Mouse (Mus musculus): ENCODE results near the gene Lct.

Gene Lct

GRCm38 (mm10) chr1:128295717-128296528, 32.2 kb downstream of the Lct start:
- no peak for DNase-seq (ENCODE audit: low read depth, low spot score)

DNA sequence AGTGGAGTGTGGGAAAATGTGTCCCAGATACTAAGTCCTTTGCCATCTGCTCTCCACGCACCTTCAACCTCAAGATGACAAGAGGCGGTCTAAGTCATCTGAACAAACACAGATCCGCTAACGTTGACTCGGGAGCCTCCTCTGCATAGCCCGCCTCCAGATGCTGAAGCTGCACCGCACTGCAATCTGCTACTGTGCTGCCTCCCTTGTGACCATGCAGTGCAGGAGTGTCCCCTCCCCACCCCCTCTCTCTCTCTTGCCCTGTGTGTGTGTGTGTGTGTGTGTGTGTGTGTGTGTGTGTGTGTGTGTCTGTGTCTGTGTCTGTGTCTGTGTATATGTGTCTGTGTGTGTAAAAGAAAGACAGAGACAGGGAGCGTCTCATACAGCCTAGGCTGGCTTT, 32.8 kb downstream of the Lct start:
- no peak for DNase-seq (ENCODE audit: low read depth, low spot score)

- no peak for DNase-seq (ENCODE audit: low read depth, low spot score)
These were observed 34.6 kb downstream of the Lct start for GRCm38 (mm10) chr1:128293524-128293923.

GRCm38 (mm10) chr1:128290295-128290694, 37.8 kb downstream of the Lct start:
- DNase-seq (ENCODE audit: low read depth, low spot score): no peak

GRCm38 (mm10) chr1:128285136-128285535, 43.0 kb downstream of the Lct start:
- DNase-seq (ENCODE audit: low read depth, low spot score): no peak

DNA sequence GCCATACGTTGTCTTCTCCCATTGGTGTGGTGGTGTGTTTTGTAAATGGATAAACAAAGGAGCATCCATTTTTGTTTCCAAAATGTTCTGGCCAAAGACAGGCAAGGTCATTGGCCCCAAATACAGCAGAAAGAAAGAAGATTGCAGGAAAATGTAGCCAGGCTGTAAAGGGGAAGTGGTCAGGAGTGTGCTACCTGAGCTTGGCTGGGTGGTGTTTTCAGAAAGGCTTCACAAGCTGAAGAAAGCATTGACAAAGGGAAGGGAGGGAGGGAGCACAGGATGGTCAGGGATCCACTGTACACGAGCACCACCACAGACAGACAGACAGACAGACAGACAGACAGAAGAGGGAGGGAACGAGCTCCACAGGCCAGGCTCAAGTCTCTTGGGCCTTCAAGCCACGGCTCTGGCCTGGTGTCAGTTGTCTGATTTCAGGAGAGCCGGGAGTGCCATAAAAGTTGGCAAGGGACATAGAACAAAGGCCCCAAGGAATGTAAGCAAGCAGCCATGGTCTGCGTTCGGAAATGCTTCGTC, 43.9 kb downstream of the Lct start:
- no peak for DNase-seq (ENCODE audit: low read depth, low spot score)

DNA sequence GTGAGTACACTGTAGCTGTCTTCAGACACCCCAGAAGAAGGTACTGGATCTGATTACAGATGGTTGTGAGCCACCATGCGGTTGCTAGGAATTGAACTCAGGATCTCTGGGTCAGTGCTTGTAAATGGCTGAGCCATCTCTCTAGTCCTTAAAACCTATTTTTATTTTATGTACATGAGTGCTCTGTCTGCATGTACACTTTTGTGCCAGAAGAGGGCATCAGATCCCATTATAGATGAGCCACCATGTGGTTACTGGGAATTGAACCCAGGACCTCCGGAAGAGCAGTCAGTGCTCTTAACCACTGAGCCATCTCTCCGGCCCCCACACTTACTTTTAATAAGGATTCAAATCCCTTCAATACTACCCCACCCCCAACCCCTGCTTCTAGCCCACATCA, 45.2 kb downstream of the Lct start:
- DNase-seq (ENCODE audit: low read depth, low spot score): peak; percentile 39

GRCm38 (mm10) chr1:128281753-128282152, 46.4 kb downstream of the Lct start:
- peak; percentile 52 for DNase-seq (ENCODE audit: low read depth, low spot score)

GRCm38 (mm10) chr1:128278563-128278962, 49.6 kb downstream of the Lct start:
- no peak for DNase-seq (ENCODE audit: low read depth, low spot score)

GRCm38 (mm10) chr1:128275908-128276307, 52.2 kb downstream of the Lct start:
- DNase-seq (ENCODE audit: low read depth, low spot score): no peak

DNA sequence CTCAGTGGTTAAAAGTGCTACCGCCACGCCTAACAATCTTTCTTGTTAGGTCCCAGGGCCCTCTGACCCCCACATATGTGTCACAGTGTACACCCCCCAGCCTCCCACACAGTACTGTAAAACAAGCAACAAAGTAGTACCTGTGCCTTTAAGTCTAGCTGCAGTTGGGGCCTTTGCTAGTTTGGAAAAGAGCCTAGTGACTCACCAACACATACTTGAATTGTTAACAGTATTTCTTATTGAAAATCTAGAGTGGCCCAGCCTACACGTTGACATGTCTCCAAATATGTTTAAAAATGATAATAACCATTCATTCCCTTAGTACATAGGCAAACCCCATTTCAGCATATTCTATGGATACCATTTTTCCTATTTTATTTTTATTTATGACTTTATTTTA, 57.4 kb downstream of the Lct start:
- no peak for DNase-seq (ENCODE audit: low read depth, low spot score)

DNA sequence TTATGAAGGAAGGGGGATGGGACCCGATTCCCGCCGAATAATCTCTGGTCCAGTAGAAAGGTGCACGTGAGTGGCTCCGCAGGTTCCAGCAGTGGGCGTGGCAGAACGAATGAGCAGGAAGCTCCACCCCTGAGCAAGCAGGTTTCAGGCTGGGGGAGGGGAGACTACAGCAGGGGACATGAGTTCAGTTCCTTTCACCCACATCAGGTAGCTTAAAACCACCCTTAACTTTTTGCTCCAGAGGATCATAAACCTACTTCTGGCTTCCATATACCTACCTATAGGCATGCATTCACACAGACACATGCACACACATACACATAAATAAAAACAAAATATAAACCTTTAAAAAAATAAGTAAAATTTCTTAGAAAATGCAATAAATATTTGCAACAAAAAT, 61.1 kb downstream of the Lct start:
- peak; percentile 55 for DNase-seq (ENCODE audit: low read depth, low spot score)

DNA sequence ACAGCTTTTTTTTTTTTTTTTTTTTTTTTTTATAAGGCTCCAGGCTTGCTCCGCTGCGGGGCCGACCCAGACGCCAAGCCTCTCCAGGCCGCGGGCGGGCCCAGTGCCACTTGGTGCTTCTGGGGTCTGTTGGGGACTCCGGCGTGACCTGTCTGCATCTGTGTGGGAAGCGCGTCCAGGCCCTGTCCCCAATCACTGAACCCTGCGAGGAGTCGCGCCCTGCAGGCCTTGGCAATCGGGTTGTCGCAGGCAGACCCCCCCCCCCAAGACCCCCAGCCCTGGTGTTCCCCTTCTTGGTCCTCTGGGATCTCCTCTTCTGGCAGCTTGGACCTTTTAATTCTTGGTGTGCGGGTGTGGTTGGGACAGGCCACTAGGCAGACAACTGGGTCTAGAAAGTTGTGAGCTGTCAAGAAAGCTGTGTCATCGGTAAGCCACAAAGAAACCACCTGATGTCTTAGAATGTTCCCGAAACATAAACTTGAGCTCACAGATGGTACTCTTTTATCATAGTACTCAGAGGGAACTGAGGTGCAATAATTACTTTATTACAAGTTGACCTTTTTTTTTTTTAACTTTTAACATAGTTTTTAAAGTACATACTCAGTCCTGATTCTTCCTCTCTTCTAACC, 83.3 kb downstream of the Lct start:
- peak; percentile 33 for DNase-seq (ENCODE audit: low read depth, low spot score)

DNA sequence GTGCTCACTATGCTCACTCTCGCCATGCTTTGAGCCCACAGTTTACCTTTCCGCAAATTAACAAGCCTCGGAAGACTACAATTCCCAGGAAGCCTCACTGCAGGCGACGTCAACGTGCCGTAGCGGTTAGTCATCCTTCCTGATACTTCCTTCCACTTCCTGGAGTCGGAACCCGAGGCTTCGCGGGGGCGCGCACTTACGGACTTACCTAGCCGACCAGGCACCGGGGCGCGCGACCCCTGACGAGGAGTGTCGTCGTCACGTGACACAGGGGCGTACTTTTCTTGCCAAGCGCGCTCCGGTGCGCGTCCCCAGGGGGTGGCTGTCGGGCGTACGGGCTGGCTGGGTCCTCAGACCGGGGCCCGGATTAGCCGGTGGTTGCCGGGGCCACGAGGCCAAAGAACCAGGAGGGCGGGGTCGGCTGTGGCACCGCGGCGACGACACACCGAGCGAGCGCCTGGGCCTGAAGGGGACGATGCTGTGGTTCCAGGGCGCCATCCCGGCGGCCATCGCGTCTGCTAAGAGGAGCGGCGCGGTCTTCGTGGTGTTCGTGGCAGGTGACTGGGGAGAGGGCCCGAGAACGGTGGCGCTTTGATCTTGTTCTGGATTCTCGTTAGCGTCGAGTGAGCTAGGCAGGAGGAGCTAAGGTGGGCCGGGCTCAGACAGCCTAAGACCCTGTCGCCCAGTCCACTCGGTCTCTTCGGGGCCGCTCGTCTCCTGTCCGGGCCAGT, 84.0 kb downstream of the Lct start:
- peak; percentile 100 for DNase-seq (ENCODE audit: low read depth, low spot score)

DNA sequence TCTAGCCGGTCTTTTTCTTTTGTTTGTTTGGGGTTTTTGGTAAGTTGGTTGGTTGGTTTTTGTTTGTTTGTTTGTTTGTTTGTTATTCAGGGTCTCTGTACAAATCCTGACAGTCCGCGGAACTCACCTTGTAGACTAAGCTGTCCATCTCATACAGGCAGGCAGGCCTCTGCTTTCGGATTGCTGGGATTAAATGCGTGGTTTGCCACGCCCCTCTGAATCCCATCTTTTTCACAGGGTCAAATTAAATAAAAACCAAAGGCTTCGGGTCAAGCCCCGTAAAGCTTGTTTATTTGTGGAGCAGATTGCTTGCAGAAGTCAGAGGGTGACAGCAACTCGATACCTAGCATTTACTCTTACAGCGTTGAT, 84.5 kb downstream of the Lct start, which contains the start of gene Ubxn4:
TSS of gene Ubxn4 (plus strand) at position 338 of the 369 bp plus-strand sequence.
- no peak for DNase-seq (ENCODE audit: low read depth, low spot score)

DNA sequence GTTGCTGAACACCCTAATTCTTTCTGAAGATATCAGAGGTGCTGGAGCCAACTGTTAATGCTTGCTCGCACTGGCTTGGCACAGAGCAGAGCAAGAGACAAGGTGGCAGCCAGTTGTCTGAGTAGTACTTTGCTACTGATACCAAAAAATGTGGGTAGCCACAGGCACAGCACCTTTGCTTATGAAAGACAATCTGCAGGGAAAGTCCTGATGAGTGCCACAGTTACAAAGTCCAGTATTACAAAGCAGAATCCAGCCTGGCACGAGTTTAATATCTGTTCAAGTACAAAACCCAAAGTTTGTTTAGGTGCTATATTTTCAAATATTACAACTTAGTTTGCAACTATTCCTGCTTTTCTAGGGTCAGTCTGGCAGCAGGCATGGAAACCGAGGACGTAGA, 92.9 kb downstream of the Lct start:
- DNase-seq (ENCODE audit: low read depth, low spot score): no peak

All from ZHBTc4 (cell line).